Mouse (Mus musculus) intestine, embryonic 16.5 days (tissue): Measurements from ENCODE around the gene Aff1. TPM values are rescaled to one million over a fixed set of nuclear protein-coding genes. Genes with fewer than 3 reads are reported as not detected.

ENCODE experiments used
- ATAC-seq: fragments of 200-750 bp; cut with Nextera tagmentation; 2 replicates; pipeline ENCODE4 v1.8.0; 2017; ENCODE audit warnings: moderate TSS enrichment, moderate library complexity
- H3K27ac ChIP-seq: fragments of 300-500 bp; sonication (generic); 2 replicates; pipeline ENCODE4 v1.5.1; 2014; ENCODE audit warnings: mild to moderate bottlenecking, low read length
- H3K27me3 ChIP-seq: fragments of 300-500 bp; sonication (generic); replicated peaks from 2 replicates; pipeline ENCODE4 v1.6.1; 2014; ENCODE audit warnings: low read length, control low read depth, mixed read lengths; ENCODE audit not compliant: control insufficient read depth, insufficient read depth
- H3K36me3 ChIP-seq: fragments of 300-500 bp; sonication (generic); 2 replicates; pipeline ENCODE4 v1.6.1; 2014; ENCODE audit warnings: low read length, control low read depth; ENCODE audit not compliant: control insufficient read depth, insufficient read depth
- H3K4me1 ChIP-seq: fragments of 300-500 bp; sonication (generic); 2 replicates; pipeline ENCODE4 v1.6.1; 2014; ENCODE audit warnings: low read length, control low read depth, mixed read lengths; ENCODE audit not compliant: control insufficient read depth, insufficient read depth
- H3K4me2 ChIP-seq: fragments of 300-500 bp; sonication (generic); 2 replicates; pipeline ENCODE4 v1.6.1; 2014; ENCODE audit warnings: low read depth, low read length, control low read depth
- H3K4me3 ChIP-seq: fragments of 300-500 bp; sonication (generic); 2 replicates; pipeline ENCODE4 v1.5.1; 2014; ENCODE audit warnings: mild to moderate bottlenecking, low read length
- H3K9ac ChIP-seq: fragments of 300-500 bp; sonication (generic); 2 replicates; pipeline ENCODE4 v1.6.1; 2014; ENCODE audit warnings: low read depth, low read length
- H3K9me3 ChIP-seq: fragments of 300-500 bp; sonication (generic); 2 replicates; pipeline ENCODE4 v1.6.1; 2016; ENCODE audit warnings: low read length, control low read depth; ENCODE audit not compliant: control insufficient read depth
- WGBS: fragments of 180-500 bp; shearing (Covaris S2); extraction: QIAGEN DNeasy Blood & Tissue Kit; methylation state at CpG from one replicate; pipeline ENCODE4 v1.1.7; 2014; 5-methylcytosine and 5-hydroxymethylcytosine counted together
- polyA plus RNA-seq: library from polyadenylated mRNA; unstranded; fragments of >200 nt; fragmentation: Nextera tagmentation; extraction: Ambion mirVana; gene quantifications from 2 replicates; pipeline ENCODE4 v1.2.1, GENCODE M21; 2015

Gene Aff1
- polyA plus RNA-seq, 1 experiment from 2014 or later: 3.9 TPM

DNA sequence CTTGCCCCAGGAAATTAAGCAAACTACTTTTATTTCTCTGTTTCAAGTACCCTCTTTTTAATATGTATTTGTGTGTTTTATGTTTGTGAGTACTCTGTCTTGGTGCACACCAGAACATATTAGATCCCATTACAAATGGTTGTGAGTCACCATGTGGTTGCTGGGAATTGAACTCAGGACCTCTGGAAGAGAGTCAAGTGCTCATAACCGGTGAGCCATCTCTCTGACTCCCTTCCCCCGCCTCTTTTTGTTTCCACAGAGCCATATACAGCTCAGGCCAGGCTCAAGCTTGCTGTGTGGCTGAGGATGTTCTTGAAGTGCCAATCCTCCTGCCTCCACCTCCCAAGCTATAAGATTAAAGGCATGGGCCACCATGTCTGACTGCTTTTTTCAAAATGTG lies 26.3 kb upstream of the Aff1 start:
- Histone ChIP-seq H3K36me3 (no peaks in the 10 kb centered on the region), H3K27me3 (no peaks in the 10 kb centered on the region), H3K27ac (no peak overlapping the region), H3K4me1 (no peaks in the 10 kb centered on the region), H3K4me2 (no peak overlapping the region), H3K4me3 (no peak overlapping the region), H3K9me3 (no peaks in the 10 kb centered on the region), H3K9ac (no peak overlapping the region)
- no peak for ATAC-seq
- 71% methylated on average over 2 of the region's 2 CpGs for WGBS

DNA sequence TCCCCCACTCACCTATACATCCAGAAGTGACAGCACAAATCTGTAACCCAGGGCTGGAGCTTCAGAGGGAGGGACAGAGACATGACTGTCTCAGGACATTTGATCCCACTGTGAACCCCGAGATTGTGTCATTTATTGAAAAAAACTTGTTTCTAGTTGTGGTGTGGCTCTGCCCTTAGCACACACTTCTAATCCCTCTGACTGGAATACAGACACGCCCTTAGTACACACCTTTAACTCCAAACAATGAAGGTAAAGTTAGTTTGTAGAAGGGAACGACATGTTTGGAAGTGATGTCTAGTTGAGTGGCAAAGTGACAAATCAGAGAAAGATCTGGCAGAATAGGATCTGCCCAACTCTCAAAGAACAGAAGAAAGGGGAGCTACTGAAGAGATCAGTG lies 20.3 kb upstream of the Aff1 start:
- no peak for ATAC-seq
- WGBS: 60% methylated on average over 3 of the region's 3 CpGs
- H3K27ac ChIP-seq: no peak overlapping the region

DNA sequence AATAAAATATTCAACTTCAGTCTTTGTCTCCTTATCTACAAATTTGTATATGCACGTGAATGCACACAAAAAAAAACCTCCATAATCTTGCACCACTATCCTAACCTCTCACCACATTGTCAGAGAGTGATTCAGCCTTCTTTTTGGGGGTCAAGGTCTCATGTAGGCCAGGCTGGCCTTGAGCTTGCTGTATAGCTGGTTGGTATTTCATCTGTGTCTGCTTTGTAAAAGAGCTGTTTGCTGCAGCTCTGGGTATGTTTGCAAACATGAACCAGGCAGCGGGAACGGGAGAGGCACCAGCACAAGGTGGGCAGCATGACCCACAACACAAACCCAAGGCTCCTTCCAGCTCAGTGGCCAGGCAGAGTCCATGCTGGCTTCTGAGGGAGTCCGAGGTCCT lies 18.6 kb upstream of the Aff1 start:
- 77% methylated on average over 4 of the region's 4 CpGs for WGBS
- H3K4me3 ChIP-seq: no peak overlapping the region
- H3K27ac ChIP-seq: no peak overlapping the region
- no peaks in the 10 kb centered on the region for H3K4me1 ChIP-seq
- H3K27me3 ChIP-seq: no peaks in the 10 kb centered on the region
- no peak overlapping the region for H3K4me2 ChIP-seq
- H3K9me3 ChIP-seq: no peaks in the 10 kb centered on the region
- H3K36me3 ChIP-seq: no peaks in the 10 kb centered on the region
- no peak overlapping the region for H3K9ac ChIP-seq
- ATAC-seq: no peak

More for the DNA sequence above, 20.3 kb upstream of the Aff1 start:
- H3K9me3 ChIP-seq: no peaks in the 10 kb centered on the region
- no peaks in the 10 kb centered on the region for H3K4me1 ChIP-seq
- H3K36me3 ChIP-seq: no peaks in the 10 kb centered on the region
- no peak overlapping the region for H3K4me3 ChIP-seq
- no peak overlapping the region for H3K9ac ChIP-seq
- no peaks in the 10 kb centered on the region for H3K27me3 ChIP-seq
- no peak overlapping the region for H3K4me2 ChIP-seq

DNA sequence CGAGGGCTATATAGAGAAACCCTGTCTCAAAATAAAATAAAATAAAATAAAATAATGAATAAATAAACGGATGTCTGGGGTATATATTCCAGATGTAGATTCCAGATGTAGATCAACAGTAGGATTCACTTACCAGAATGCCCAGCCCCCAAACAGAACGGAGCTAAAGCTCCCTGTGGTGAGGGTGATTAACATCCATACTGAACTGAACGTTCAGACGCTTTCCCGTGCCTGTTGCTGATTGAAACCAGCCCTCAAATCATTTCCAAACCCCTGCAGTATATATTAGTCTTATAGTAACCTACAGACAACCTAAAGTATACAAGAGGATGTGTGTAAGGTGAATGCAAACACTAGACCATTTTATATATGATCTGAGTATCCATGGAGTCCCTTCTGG lies 17.7 kb upstream of the Aff1 start:
- no peak for ATAC-seq
- 51% methylated on average over 6 of the region's 6 CpGs for WGBS

DNA sequence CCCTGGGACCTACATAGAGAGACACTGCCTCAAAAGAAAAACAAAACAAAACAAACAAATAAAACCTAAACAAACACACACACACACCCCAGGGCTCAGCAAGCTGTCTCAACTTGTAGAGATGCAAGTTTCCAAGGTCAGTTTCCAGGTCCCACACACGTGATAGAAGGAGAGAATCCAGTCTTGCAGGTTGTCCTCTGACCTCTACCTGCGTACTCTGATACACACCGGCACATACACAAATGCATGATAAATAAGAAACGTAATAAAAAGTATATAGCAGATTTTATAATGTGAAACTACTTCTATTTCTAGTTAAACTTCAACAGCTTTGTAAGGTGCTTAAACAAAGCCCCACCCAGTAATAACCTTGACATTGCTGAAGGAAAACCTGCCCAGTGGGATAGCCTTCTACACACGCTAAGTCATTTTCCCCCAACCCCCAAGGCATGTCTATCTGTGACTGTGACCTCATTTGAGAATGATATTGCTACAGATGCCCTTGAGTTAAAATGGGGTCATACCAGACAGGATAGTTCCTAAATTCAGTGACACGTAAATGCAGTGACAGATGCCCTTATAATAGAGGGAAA lies 15.8 kb upstream of the Aff1 start:
- no peaks in the 10 kb centered on the region for H3K36me3 ChIP-seq
- no peak overlapping the region for H3K4me3 ChIP-seq
- H3K27me3 ChIP-seq: no peaks in the 10 kb centered on the region
- H3K9ac ChIP-seq: no peak overlapping the region
- peak; percentile 77 for ATAC-seq
- WGBS: 64% methylated on average over 6 of the region's 6 CpGs
- H3K4me1 ChIP-seq: no peaks in the 10 kb centered on the region
- H3K9me3 ChIP-seq: no peaks in the 10 kb centered on the region
- peak overlapping the region; percentile 64; the same call in 1 of the 2 replicates for H3K27ac ChIP-seq
- no peak overlapping the region for H3K4me2 ChIP-seq

More for the DNA sequence above, 17.7 kb upstream of the Aff1 start:
- no peaks in the 10 kb centered on the region for H3K27me3 ChIP-seq
- H3K4me2 ChIP-seq: no peak overlapping the region
- no peak overlapping the region for H3K9ac ChIP-seq
- no peaks in the 10 kb centered on the region for H3K4me1 ChIP-seq
- H3K36me3 ChIP-seq: no peaks in the 10 kb centered on the region
- H3K9me3 ChIP-seq: no peaks in the 10 kb centered on the region
- no peak overlapping the region for H3K4me3 ChIP-seq
- H3K27ac ChIP-seq: no peak overlapping the region

DNA sequence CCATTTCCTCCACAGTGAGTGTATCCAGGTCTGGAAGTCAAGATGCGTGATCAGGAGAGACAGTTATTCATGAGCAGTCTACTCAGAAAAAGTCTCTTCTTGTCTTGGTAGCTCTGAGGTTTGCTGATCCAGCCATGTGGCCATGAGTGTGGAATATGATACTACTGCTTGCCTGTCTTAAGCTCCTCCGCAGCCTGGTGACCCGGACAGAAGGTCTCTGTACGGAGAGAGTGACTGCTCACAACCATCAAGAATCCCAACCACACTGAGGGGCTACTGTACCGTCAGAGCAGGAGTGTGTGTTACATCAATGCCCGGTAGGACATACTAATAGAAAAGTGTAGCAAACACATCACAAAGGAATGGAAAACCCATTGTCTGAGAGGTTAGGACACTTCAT lies 14.3 kb upstream of the Aff1 start:
- Histone ChIP-seq H3K4me2 (no peak overlapping the region), H3K9me3 (no peaks in the 10 kb centered on the region), H3K27ac (no peak overlapping the region), H3K27me3 (no peaks in the 10 kb centered on the region), H3K9ac (no peak overlapping the region), H3K4me3 (no peak overlapping the region), H3K4me1 (no peaks in the 10 kb centered on the region), H3K36me3 (no peaks in the 10 kb centered on the region)
- ATAC-seq: no peak
- whole genome bisulfite sequencing: 86% methylated on average over 6 of the region's 6 CpGs

DNA sequence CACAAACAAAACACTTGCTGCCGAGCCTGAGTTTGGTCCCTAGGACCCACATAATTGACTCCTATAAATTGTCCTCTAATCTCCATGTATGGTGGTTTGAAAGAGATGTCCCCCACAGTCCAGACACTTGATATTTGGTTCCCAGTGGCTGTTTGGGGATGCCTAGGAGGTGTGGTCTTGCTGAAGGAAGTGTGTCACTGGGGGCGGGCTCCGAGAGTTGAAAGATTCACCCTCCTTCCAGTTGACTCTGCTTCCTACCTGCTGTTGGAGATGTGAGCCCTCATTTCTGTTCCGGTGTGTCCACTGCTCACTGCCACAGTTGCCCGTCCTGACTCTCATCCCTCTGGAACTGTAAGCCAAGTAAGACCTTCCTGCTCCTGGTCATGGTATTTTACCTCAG lies 13.2 kb upstream of the Aff1 start:
- H3K27me3 ChIP-seq: no peaks in the 10 kb centered on the region
- no peaks in the 10 kb centered on the region for H3K9me3 ChIP-seq
- H3K4me3 ChIP-seq: no peak overlapping the region
- no peak overlapping the region for H3K27ac ChIP-seq
- H3K9ac ChIP-seq: no peak overlapping the region
- H3K4me2 ChIP-seq: no peak overlapping the region
- WGBS: 96% methylated on average over 5 of the region's 5 CpGs
- no peaks in the 10 kb centered on the region for H3K4me1 ChIP-seq
- no peak for ATAC-seq
- H3K36me3 ChIP-seq: no peaks in the 10 kb centered on the region

DNA sequence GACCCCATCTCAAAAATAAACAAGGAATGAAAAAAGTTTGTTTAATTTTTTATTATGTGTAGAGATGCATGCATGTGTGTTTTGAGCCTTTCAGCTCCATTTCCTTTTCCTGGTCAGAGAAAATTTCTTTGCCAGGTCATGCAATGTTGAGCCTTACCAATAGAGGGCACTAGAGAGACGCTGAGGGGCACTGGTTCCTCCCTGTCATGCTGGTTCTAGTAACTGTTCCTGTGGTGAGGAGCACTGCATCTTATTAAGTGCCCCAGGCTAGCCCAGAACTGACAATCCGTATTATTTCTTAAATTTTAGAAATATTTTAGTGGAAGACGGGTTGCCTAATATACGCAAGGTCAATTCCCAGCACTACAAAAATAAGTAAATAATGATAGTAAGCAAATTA lies 11.8 kb upstream of the Aff1 start:
- no peak overlapping the region for H3K27ac ChIP-seq
- no peaks in the 10 kb centered on the region for H3K36me3 ChIP-seq
- no peaks in the 10 kb centered on the region for H3K27me3 ChIP-seq
- no peak overlapping the region for H3K9ac ChIP-seq
- 46% methylated on average over 4 of the region's 4 CpGs for WGBS
- no peak overlapping the region for H3K4me3 ChIP-seq
- no peaks in the 10 kb centered on the region for H3K9me3 ChIP-seq
- H3K4me1 ChIP-seq: no peaks in the 10 kb centered on the region
- no peak overlapping the region for H3K4me2 ChIP-seq
- ATAC-seq: no peak

DNA sequence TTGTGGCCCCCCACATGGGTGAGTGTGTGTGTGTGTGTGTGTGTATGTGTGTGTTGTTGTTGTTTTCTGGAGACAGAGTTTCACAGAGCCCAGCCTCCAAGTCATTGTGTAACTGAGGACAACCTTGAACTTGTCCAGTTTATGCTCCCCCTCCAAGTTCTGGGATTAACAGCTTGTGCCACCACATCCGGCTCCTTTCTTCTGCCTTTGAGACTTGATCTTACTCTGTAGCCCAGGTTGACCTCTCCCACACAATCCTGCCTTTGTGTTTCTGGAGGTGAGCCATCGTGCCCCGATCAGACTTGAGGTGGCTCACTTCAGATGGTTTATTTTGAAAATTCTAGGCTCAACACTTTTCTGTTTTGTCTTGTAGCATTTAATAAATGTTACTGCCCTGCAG lies 10.3 kb upstream of the Aff1 start:
- H3K9me3 ChIP-seq: no peaks in the 10 kb centered on the region
- 53% methylated on average over 3 of the region's 3 CpGs for WGBS
- no peak overlapping the region for H3K4me2 ChIP-seq
- H3K27me3 ChIP-seq: no peaks in the 10 kb centered on the region
- ATAC-seq: no peak
- no peak overlapping the region for H3K27ac ChIP-seq
- H3K4me1 ChIP-seq: no peaks in the 10 kb centered on the region
- no peaks in the 10 kb centered on the region for H3K36me3 ChIP-seq
- H3K4me3 ChIP-seq: no peak overlapping the region
- H3K9ac ChIP-seq: no peak overlapping the region

DNA sequence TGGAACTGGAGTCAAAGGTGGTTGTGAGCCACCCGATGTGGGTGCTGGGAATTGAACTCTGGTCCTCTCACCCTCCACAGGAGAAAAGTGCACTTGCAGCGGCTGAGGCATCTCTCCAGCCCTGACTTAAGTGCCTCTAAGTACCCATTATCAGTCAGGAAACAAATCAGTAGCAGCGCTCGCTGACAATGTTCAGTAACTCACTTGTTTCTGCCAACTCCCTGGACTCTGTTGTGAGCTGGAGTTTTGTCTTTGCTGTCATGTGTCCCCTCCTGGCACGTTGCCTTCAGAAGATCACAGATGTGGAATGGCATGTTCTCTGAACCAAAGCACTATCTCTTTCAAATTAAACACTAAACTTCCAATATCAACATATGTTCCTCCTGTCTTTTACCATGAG lies 2.5 kb upstream of the Aff1 start:
- Histone ChIP-seq H3K9ac (no peak overlapping the region), H3K4me1 (0 out of 2 replicates have a peak, but pooled peaks cover 5% of the 10 kb centered on the region), H3K9me3 (no peaks in the 10 kb centered on the region), H3K36me3 (no peaks in the 10 kb centered on the region), H3K4me2 (no peak overlapping the region), H3K27me3 (peaks cover 8% of the 10 kb centered on the region), H3K4me3 (no peak overlapping the region), H3K27ac (no peak overlapping the region)
- WGBS: 83% methylated on average over 5 of the region's 5 CpGs
- no peak for ATAC-seq
